Mouse (Mus musculus) stomach, embryonic 15.5 days (tissue): Measurements from ENCODE around the gene Lpin2. TPM values are rescaled to one million over a fixed set of nuclear protein-coding genes. Genes with fewer than 3 reads are reported as not detected.

Experiments used
- polyA plus RNA-seq: library from polyadenylated mRNA; unstranded; fragments of >200 nt; fragmentation: Nextera tagmentation; extraction: Ambion mirVana; gene quantifications from 2 replicates; pipeline ENCODE4 v1.2.1, GENCODE M21; 2015

Gene Lpin2
- polyA plus RNA-seq, 1 experiment from 2014 or later, result 31.5 TPM

Other genes with a start within 250 kb of the Lpin2 start
- 12.7 and 12.8 TPM in 2 replicates for gene Myom1, start 179.9 kb upstream of the Lpin2 start, polyA plus RNA-seq
- 495 and 517 TPM in 2 replicates for gene Myl12a, start 179.7 kb upstream of the Lpin2 start, polyA plus RNA-seq
- 4.7 and 5.9 TPM in 2 replicates for gene Emilin2, start 129.4 kb downstream of the Lpin2 start, polyA plus RNA-seq